Mouse (Mus musculus) CH12.LX (cell line): ENCODE results near the gene Cln6. TPM values are rescaled to one million over a fixed set of nuclear protein-coding genes. Genes with fewer than 3 reads are reported as not detected.
"Not testable (repeated sequence)": the region's sequence is repeated elsewhere in the genome, so short reads cannot be mapped to it uniquely, and the experiment has no call there.

Experiments used
- DNase-seq: peaks from one replicate; pipeline ENCODE4 v3.0.0-alpha.2; 2013; ENCODE audit errors: extremely low read depth
- H3K27ac ChIP-seq: 2 replicates; pipeline ENCODE4 v1.5.1; 2012; ENCODE audit warnings: low read depth, mild to moderate bottlenecking, control low read depth, moderate library complexity; ENCODE audit not compliant: insufficient read depth
- H3K27me3 ChIP-seq: replicated peaks from 2 replicates; pipeline ENCODE3; 2012; ENCODE audit warnings: inconsistent platforms
- H3K36me3 ChIP-seq, 2 experiments: replicated peaks in 1 of 2; 2 replicates each; pipeline versions ENCODE3 to v1.6.1; 2012; ENCODE audit warnings: inconsistent platforms in 1 of 2, low read length in 1 of 2, mild to moderate bottlenecking in 1 of 2, mixed read lengths in 1 of 2, moderate library complexity in 1 of 2; ENCODE audit not compliant: control insufficient read depth in 1 of 2, insufficient read depth in 1 of 2
- H3K4me1 ChIP-seq, 2 experiments: 2 replicates each; pipeline ENCODE4 v1.6.1; 2012; ENCODE audit warnings: inconsistent platforms in 1 of 2, moderate library complexity in 1 of 2; ENCODE audit not compliant: insufficient read depth in 2 of 2, control insufficient read depth in 1 of 2
- H3K4me2 ChIP-seq: 2 replicates; pipeline ENCODE4 v1.6.1; 2012; ENCODE audit warnings: low read depth, mild to moderate bottlenecking, control low read depth; ENCODE audit not compliant: poor library complexity, insufficient read depth, severe bottlenecking
- H3K4me3 ChIP-seq, 3 experiments: fragments of 150-350 bp in 1 of 3; sonication (generic) in 1 of 3; replicated peaks in 1 of 3; 2 replicates each; pipeline versions ENCODE3 to v1.5.1; 2011 to 2012; ENCODE audit warnings: low read depth in 2 of 3, low read length in 2 of 3, mild to moderate bottlenecking in 2 of 3, moderate library complexity in 2 of 3, control low read depth in 1 of 3, improper control_type of control experiment in 1 of 3, inconsistent platforms in 1 of 3, mixed read lengths in 1 of 3; ENCODE audit not compliant: poor library complexity in 1 of 3
- H3K79me2 ChIP-seq: replicated peaks from 2 replicates; pipeline ENCODE4 v1.6.1; 2012; ENCODE audit warnings: mild to moderate bottlenecking, moderate library complexity; ENCODE audit not compliant: control insufficient read depth, poor library complexity, insufficient read depth, severe bottlenecking; ENCODE audit errors: extremely low read depth
- H3K9ac ChIP-seq: 2 replicates; pipeline ENCODE4 v1.6.1; 2012; ENCODE audit warnings: low read depth, mild to moderate bottlenecking, control low read depth, moderate library complexity; ENCODE audit not compliant: insufficient read depth
- H3K9me3 ChIP-seq: replicated peaks from 2 replicates; pipeline ENCODE3; 2012; ENCODE audit warnings: low read length, inconsistent platforms, mixed read lengths
- CHD2 ChIP-seq: IDR thresholded peaks from 2 replicates; pipeline ENCODE4 v1.6.1; 2011; ENCODE audit warnings: low read length, improper control_type of control experiment
- CTCF ChIP-seq, 2 experiments: IDR thresholded peaks in 1 of 2; conservative IDR thresholded peaks in 1 of 2; 2 replicates each; pipeline ENCODE4 v1.5.1; 2011 to 2012; ENCODE audit warnings: low read depth in 2 of 2, low read length in 2 of 2, improper control_type of control experiment in 1 of 2, inconsistent platforms in 1 of 2, mild to moderate bottlenecking in 1 of 2, moderate library complexity in 1 of 2
- GABPA ChIP-seq: IDR thresholded peaks from 2 replicates; pipeline ENCODE4 v1.6.1; 2012; ENCODE audit warnings: low read depth, low read length, improper control_type of control experiment, inconsistent platforms; ENCODE audit not compliant: insufficient replicate concordance
- IRF4 ChIP-seq: IDR thresholded peaks from 2 replicates; pipeline ENCODE4 v1.6.1; 2014; ENCODE audit warnings: low read depth, mild to moderate bottlenecking, inconsistent platforms, low read length, improper control_type of control experiment
- JUN ChIP-seq: IDR thresholded peaks from 2 replicates; pipeline ENCODE4 v1.6.1; 2011; ENCODE audit warnings: low read depth, mild to moderate bottlenecking, low read length, improper control_type of control experiment, moderate library complexity; ENCODE audit not compliant: insufficient read depth
- JUND ChIP-seq: conservative IDR thresholded peaks from 2 replicates; pipeline ENCODE4 v1.6.1; 2011; ENCODE audit warnings: low read depth, low read length, improper control_type of control experiment
- KAT2A ChIP-seq: IDR thresholded peaks from 2 replicates; pipeline ENCODE4 v1.6.1; 2012; ENCODE audit warnings: low read length, improper control_type of control experiment, inconsistent platforms; ENCODE audit not compliant: insufficient replicate concordance
- MAFK ChIP-seq: IDR thresholded peaks from 2 replicates; pipeline ENCODE4 v1.6.1; 2011; ENCODE audit warnings: low read length, improper control_type of control experiment; ENCODE audit not compliant: insufficient replicate concordance
- MAX ChIP-seq: IDR thresholded peaks from 2 replicates; pipeline ENCODE4 v1.6.1; 2011; ENCODE audit warnings: low read length, improper control_type of control experiment
- MAZ ChIP-seq: IDR thresholded peaks from 2 replicates; pipeline ENCODE4 v1.6.1; 2012; ENCODE audit warnings: low read depth, mild to moderate bottlenecking, inconsistent platforms, low read length, improper control_type of control experiment, moderate library complexity
- MEF2A ChIP-seq: IDR thresholded peaks from 2 replicates; pipeline ENCODE4 v1.6.1; 2014; ENCODE audit warnings: low read depth, mild to moderate bottlenecking, inconsistent platforms, low read length, improper control_type of control experiment, borderline replicate concordance
- MXI1 ChIP-seq: IDR thresholded peaks from 2 replicates; pipeline ENCODE4 v1.6.1; 2011; ENCODE audit warnings: mild to moderate bottlenecking, low read depth, low read length, improper control_type of control experiment
- MYC ChIP-seq: IDR thresholded peaks from 2 replicates; pipeline ENCODE4 v1.6.1; 2011; ENCODE audit warnings: low read depth, mild to moderate bottlenecking, improper control_type of control experiment, low read length
- NELFE ChIP-seq: IDR thresholded peaks from 2 replicates; pipeline ENCODE4 v1.6.1; 2011; ENCODE audit warnings: low read depth, low read length, improper control_type of control experiment
- NRF1 ChIP-seq: IDR thresholded peaks from 2 replicates; pipeline ENCODE4 v1.6.1; 2014; ENCODE audit warnings: low read depth, mild to moderate bottlenecking, inconsistent platforms, low read length, improper control_type of control experiment, moderate library complexity
- PAX5 ChIP-seq: IDR thresholded peaks from 2 replicates; pipeline ENCODE4 v1.6.1; 2012; ENCODE audit warnings: low read length, inconsistent platforms, mixed read lengths
- POLR2A ChIP-seq: IDR thresholded peaks from 2 replicates; pipeline ENCODE4 v1.6.1; 2011; ENCODE audit warnings: low read depth, mild to moderate bottlenecking, improper control_type of control experiment, low read length
- POLR2AphosphoS2 ChIP-seq: IDR thresholded peaks from 2 replicates; pipeline ENCODE4 v1.6.1; 2011; ENCODE audit warnings: low read depth, low read length, improper control_type of control experiment
- RCOR1 ChIP-seq: conservative IDR thresholded peaks from 2 replicates; pipeline ENCODE4 v1.6.1; 2012; ENCODE audit warnings: low read depth, mild to moderate bottlenecking, inconsistent platforms, low read length, improper control_type of control experiment
- SIN3A ChIP-seq: IDR thresholded peaks from 2 replicates; pipeline ENCODE4 v1.6.1; 2012; ENCODE audit warnings: low read length, improper control_type of control experiment, inconsistent platforms
- SMC3 ChIP-seq: IDR thresholded peaks from 2 replicates; pipeline ENCODE4 v1.6.1; 2011; ENCODE audit warnings: low read depth, low read length, improper control_type of control experiment
- TBP ChIP-seq: conservative IDR thresholded peaks from 2 replicates; pipeline ENCODE4 v1.6.1; 2011; ENCODE audit warnings: low read depth, low read length, improper control_type of control experiment
- TCF12 ChIP-seq: IDR thresholded peaks from 2 replicates; pipeline ENCODE4 v1.6.1; 2014; ENCODE audit warnings: low read depth, mild to moderate bottlenecking, inconsistent platforms, low read length, improper control_type of control experiment
- UBTF ChIP-seq: IDR thresholded peaks from 2 replicates; pipeline ENCODE4 v1.6.1; 2012; ENCODE audit warnings: low read depth, mild to moderate bottlenecking, inconsistent platforms, low read length, improper control_type of control experiment, moderate library complexity
- ZMIZ1 ChIP-seq: IDR thresholded peaks from 2 replicates; pipeline ENCODE4 v1.6.1; 2012; ENCODE audit warnings: low read depth, mild to moderate bottlenecking, inconsistent platforms, low read length, improper control_type of control experiment
- dilution Hi-C: fragments of 300-500 bp; cut with MboI; formaldehyde crosslinking; loops from 2 replicates; pipeline ENCODE4 v1.14.3; 2020; ENCODE audit warnings: low sequenced_read_pairs; ENCODE audit not compliant: extremely low pct_unique_long_range_greater_than_20kb, extremely low pct_ligation_motif_present
- in situ Hi-C: fragments of 300-500 bp; cut with MboI; formaldehyde crosslinking; loops from 3 replicates; pipeline ENCODE4 v1.14.3; 2019; ENCODE audit warnings: low sequenced_read_pairs, low pct_ligation_motif_present, low pct_unique_long_range_greater_than_20kb, mixed read lengths
- polyA plus RNA-seq: library from polyadenylated mRNA; unstranded; fragments of >175 nt; gene quantifications from 2 replicates; pipeline ENCODE4 v1.2.1, GENCODE M21; 2012; ENCODE audit warnings: low read depth; ENCODE audit not compliant: insufficient read length
- total RNA-seq, 2 experiments: library from RNA; depleted of rRNA; stranded (reverse); fragments of 300-350 nt in 1 of 2; fragments of >200 nt in 1 of 2; gene quantifications; 2 replicates each; pipeline ENCODE4 v1.2.3; 2012 to 2014

The Cln6 gene
- total and polyA plus RNA-seq, 3 experiments, result 17.8 to 35.1 (median 25.3) TPM

- Histone ChIP-seq H3K27ac (no peak within 1 kb of the TSS), H3K36me3 (no peaks in the 10 kb centered on the region)
- no peak for TF ChIP-seq RCOR1
- TF ChIP-seq TBP, result no peak
- no peak for TF ChIP-seq SMC3
- no peak for TF ChIP-seq POLR2A
- no peak for TF ChIP-seq KAT2A
- no peak for TF ChIP-seq MXI1
- TF ChIP-seq MAFK, result no peak
- TF ChIP-seq UBTF, result no peak
- no peak for TF ChIP-seq MAZ
- TF ChIP-seq CTCF (conservative IDR thresholded peaks at IDR 0.05 in 1 of 2, IDR thresholded peaks at IDR 0.05 in 1 of 2; ENCODE audit: low read depth in 2 of 2, low read length in 2 of 2), result no peak
- no peak for TF ChIP-seq TCF12
- no peak for TF ChIP-seq MEF2A
- TF ChIP-seq POLR2AphosphoS2, result no peak
- no peak for TF ChIP-seq MAX
- TF ChIP-seq JUN, result no peak
- no peak for TF ChIP-seq PAX5
- no peak for TF ChIP-seq SIN3A
- TF ChIP-seq IRF4, result no peak
- TF ChIP-seq ZMIZ1, result no peak
- TF ChIP-seq, all 38 proteins: peak for 0
- Histone ChIP-seq H3K4me2 (no peak within 1 kb of the TSS), H3K4me1 (0 out of 4 replicates have a peak, but pooled peaks cover 0 to 2% of the 10 kb centered on the region in 2 experiments), H3K79me2 (no peaks in the 10 kb centered on the region), H3K27me3 (no peaks in the 10 kb centered on the region), H3K9ac (no peak within 1 kb of the TSS), H3K4me3 (no peak within 1 kb of the TSS), H3K9me3 (no peaks in the 10 kb centered on the region)
- dilution Hi-C loops, result no loop called here
- DNase-seq, result no peak
- in situ Hi-C loops, result no loop called here
Observed at GRCm38 (mm10) chr9:62857719-62858261, 19.2 kb downstream of the Cln6 start, which contains the start of gene Calml4. Calml4 (plus strand) TSS chr9:62858080.

- TF ChIP-seq NELFE (no peak), CHD2 (no peak), UBTF (no peak), GABPA (no peak), SIN3A (no peak), POLR2A (no peak), JUND (no peak), MYC (no peak), MXI1 (no peak), NRF1 (no peak), MAZ (no peak)
- TF ChIP-seq, all 38 proteins: peak for 0
- H3K4me1 ChIP-seq, result 0 out of 4 replicates have a peak, but pooled peaks cover 0 to 2% of the 10 kb centered on the region in 2 experiments
- no peak overlapping the region for H3K27ac ChIP-seq
- dilution Hi-C loops, result no loop called here
- H3K9me3 ChIP-seq, result no peaks in the 10 kb centered on the region
- H3K36me3 ChIP-seq, result no peaks in the 10 kb centered on the region
- H3K79me2 ChIP-seq, result no peaks in the 10 kb centered on the region
- no peak overlapping the region for H3K4me3 ChIP-seq
- in situ Hi-C loops, result no loop called here
- no peak for DNase-seq
- no peak overlapping the region for H3K9ac ChIP-seq
- no peak overlapping the region for H3K4me2 ChIP-seq
- H3K27me3 ChIP-seq, result no peaks in the 10 kb centered on the region
Observed at GRCm38 (mm10) chr9:62858266-62859019, 19.9 kb downstream of the Cln6 start.

GRCm38 (mm10) chr9:62860102-62860501, 21.5 kb downstream of the Cln6 start:
- in situ Hi-C loops, result not testable (repeated sequence)

More at GRCm38 (mm10) chr9:62860102-62860501, 21.5 kb downstream of the Cln6 start:
- H3K79me2 ChIP-seq, H3K27ac ChIP-seq, H3K9me3 ChIP-seq, H3K4me2 ChIP-seq, H3K4me1 ChIP-seq, DNase-seq, H3K9ac ChIP-seq, H3K36me3 ChIP-seq, dilution Hi-C loops, H3K4me3 ChIP-seq, H3K27me3 ChIP-seq: not testable (repeated sequence)
